Mouse (Mus musculus): ENCODE measurements around the gene Igsf10. TPM values are rescaled to one million over a fixed set of nuclear protein-coding genes. Genes with fewer than 3 reads are reported as not detected.

The Igsf10 gene
- polyA plus RNA-seq, 1 experiment from 2014 or later = 3.3 TPM

DNA sequence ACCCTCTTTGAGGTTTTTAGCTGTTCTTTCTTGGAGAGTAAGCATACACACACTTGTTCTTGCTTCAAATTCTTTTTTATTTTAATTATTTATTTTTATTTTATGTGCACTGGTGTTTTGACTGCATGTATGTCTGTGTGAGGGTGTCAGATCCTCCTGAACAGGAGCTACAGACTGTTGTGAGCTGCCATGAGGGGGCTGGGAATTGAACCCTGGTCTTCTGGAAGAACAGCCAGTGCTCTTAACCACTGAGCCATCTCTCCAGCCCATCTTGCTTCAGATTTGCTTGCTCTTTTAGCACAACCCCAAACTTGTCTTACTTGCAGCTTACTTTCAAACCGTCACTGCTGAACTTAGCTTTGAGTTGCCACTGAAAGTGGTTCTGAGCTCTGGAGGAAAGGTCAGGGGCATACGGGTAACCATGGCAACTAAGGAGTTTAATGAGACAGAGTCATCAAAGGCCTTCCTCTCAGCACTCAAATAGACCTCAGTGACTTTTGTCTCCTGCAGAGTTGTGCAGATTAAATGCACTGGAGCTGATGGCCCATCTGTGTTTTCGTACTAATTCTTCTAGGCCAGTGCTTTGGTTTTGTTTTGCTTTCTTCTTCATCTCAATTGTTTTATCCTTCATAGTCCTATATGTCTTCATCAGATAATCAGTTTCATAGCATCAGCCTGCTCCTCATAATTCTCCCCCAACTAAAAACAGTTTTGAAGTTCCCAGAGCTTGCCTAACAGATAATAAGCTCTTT is 66.5 kb downstream of the Igsf10 start:
- Histone ChIP-seq H3K9ac (ENCODE audit: low read depth, low read length) (no peak overlapping the region), H3K27me3 (replicated peaks; ENCODE audit: control insufficient read depth, insufficient read depth, low read length) (no peaks in the 10 kb centered on the region), H3K4me2 (replicated peaks; ENCODE audit: low read depth) (no peak overlapping the region), H3K4me3 (ENCODE audit: low read depth, low read length) (no peak overlapping the region), H3K9me3 (ENCODE audit: control insufficient read depth) (no peaks in the 10 kb centered on the region), H3K36me3 (ENCODE audit: control insufficient read depth, insufficient read depth) (no peaks in the 10 kb centered on the region), H3K4me1 (replicated peaks; ENCODE audit: control insufficient read depth, insufficient read depth, low read length) (no peaks in the 10 kb centered on the region), H3K27ac (ENCODE audit: low read depth, low read length) (no peak overlapping the region)
- ATAC-seq = no peak
- 46% methylated on average over 3 of the region's 3 CpGs for WGBS
- no peak for TF ChIP-seq CTCF (IDR thresholded peaks at IDR 0.05; ENCODE audit: low read depth)

DNA sequence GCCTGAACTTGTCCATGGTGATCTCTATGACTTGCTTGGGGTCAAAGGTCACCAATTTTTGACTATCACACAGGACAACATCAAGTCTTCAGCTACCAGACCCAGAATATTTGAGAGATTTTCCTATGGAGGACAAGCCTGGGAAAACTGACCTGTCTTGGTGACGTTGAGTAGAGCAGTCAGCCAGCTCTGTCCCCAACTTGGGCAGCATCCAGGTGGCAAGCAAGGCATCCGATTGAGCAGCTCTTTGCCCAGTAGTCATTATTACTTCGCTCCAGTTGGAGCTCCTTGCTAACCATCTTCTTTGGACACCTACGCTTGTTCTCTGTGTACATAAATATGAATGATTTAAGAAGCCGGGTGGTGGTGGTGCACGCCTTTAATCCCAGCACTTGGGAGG is 73.4 kb downstream of the Igsf10 start:
- no peak for TF ChIP-seq CTCF (IDR thresholded peaks at IDR 0.05; ENCODE audit: low read depth)
- WGBS = 92% methylated on average over 6 of the region's 6 CpGs
- Histone ChIP-seq H3K27ac (ENCODE audit: low read depth, low read length) (no peak overlapping the region), H3K4me2 (replicated peaks; ENCODE audit: low read depth) (no peak overlapping the region), H3K9me3 (ENCODE audit: control insufficient read depth) (no peaks in the 10 kb centered on the region), H3K27me3 (replicated peaks; ENCODE audit: control insufficient read depth, insufficient read depth, low read length) (no peaks in the 10 kb centered on the region), H3K4me1 (replicated peaks; ENCODE audit: control insufficient read depth, insufficient read depth, low read length) (no peaks in the 10 kb centered on the region), H3K9ac (ENCODE audit: low read depth, low read length) (no peak overlapping the region), H3K4me3 (ENCODE audit: low read depth, low read length) (no peak overlapping the region), H3K36me3 (ENCODE audit: control insufficient read depth, insufficient read depth) (no peaks in the 10 kb centered on the region)
- ATAC-seq = no peak

Other genes starting within 250 kb of the Igsf10 start
- 0.51 and 0.57 TPM in 2 replicates for gene Gpr171, start 242.6 kb downstream of the Igsf10 start, polyA plus RNA-seq (2015; fragmentation: Nextera tagmentation; extraction: Ambion mirVana)
- gene P2ry14, start 190.8 kb downstream of the Igsf10 start, polyA plus RNA-seq (2015; fragmentation: Nextera tagmentation; extraction: Ambion mirVana) = 20.3 and 21.5 TPM in 2 replicates
- gene Gpr87, start 149.3 kb downstream of the Igsf10 start, polyA plus RNA-seq (2015; fragmentation: Nextera tagmentation; extraction: Ambion mirVana) = not detected in 2 replicates
- gene P2ry13, start 133.5 kb downstream of the Igsf10 start, polyA plus RNA-seq (2015; fragmentation: Nextera tagmentation; extraction: Ambion mirVana) = 0.94 and 1.2 TPM in 2 replicates
- 1.9 and 2.2 TPM in 2 replicates for gene P2ry12, start 81.5 kb downstream of the Igsf10 start, polyA plus RNA-seq (2015; fragmentation: Nextera tagmentation; extraction: Ambion mirVana)

All from intestine, postnatal 0 days (tissue).